Comparison of ENCODE assay signal across 8 mouse cellular contexts in genomic region chr4:43441639-43442038, GRCm38 (mm10). TPM values are rescaled to one million over a fixed set of nuclear protein-coding genes. Genes with fewer than 3 reads are reported as not detected.
A peak's percentile ranks its signal among the peaks of the same experiment; 100 is the strongest.
DNase-seq lines count a peak whose midpoint lies in the region; ATAC-seq and TF ChIP-seq lines count a peak whose summit lies in the region.

Gene Tesk1, plus strand, starts transcription at chr4:43441939.

- H3K36me3 ChIP-seq in heart, embryonic 14.5 days (ENCODE audit: control insufficient read depth, insufficient read depth, low read length) = peaks cover 20% of the 10 kb centered on the region

- H3K27me3 ChIP-seq in heart, embryonic 14.5 days (ENCODE audit: control insufficient read depth, insufficient read depth, low read length) = no peaks in the 10 kb centered on the region

- H3K4me1 ChIP-seq in brown adipose tissue, adult 24 weeks (ENCODE audit: control insufficient read depth, insufficient read depth, insufficient read length, low read length) = no peaks in the 10 kb centered on the region
- peaks cover 5 to 10% of the 10 kb centered on the region in 2 experiments; a peak in 3 of 4 replicates for H3K4me1 ChIP-seq in heart, embryonic 14.5 days (ENCODE audit: control insufficient read depth in 2 of 2, insufficient read depth in 2 of 2, low read length in 2 of 2)
- peaks cover 14% of the 10 kb centered on the region for H3K4me1 ChIP-seq in olfactory bulb, adult 2 months (ENCODE audit: control insufficient read depth, insufficient read depth, low read length)

- no peak for TF ChIP-seq CTCF in left cerebral cortex, adult 2 months (IDR thresholded peaks at IDR 0.05)
- TF ChIP-seq CTCF in olfactory bulb, adult 2 months (IDR thresholded peaks at IDR 0.05; ENCODE audit: insufficient read depth, low read depth, low read length) = no peak

- peak within 1 kb of the TSS; percentile 95 for H3K9ac ChIP-seq in heart, embryonic 14.5 days (ENCODE audit: low read length)

- TF ChIP-seq POLR2A in olfactory bulb, adult 2 months (IDR thresholded peaks at IDR 0.05; ENCODE audit: insufficient read depth, low read depth, low read length) = no peak

- no peak for DNase-seq in left cerebral cortex, adult 2 months (ENCODE audit: extremely low spot score in 1 of 2, low spot score in 2 of 2)
- DNase-seq in left cerebral cortex, adult 9 months (ENCODE audit: low spot score in 2 of 2) = no peak
- no peak for DNase-seq in left cerebral cortex, postnatal 36 days (ENCODE audit: low spot score in 2 of 2)
- DNase-seq in frontal cortex, postnatal 14 days (ENCODE audit: low spot score in 2 of 2) = no peak

- no peaks in the 10 kb centered on the region for H3K9me3 ChIP-seq in heart, embryonic 14.5 days (ENCODE audit: control insufficient read depth, low read length)

- H3K4me2 ChIP-seq in heart, embryonic 14.5 days (ENCODE audit: low read length) = peak within 1 kb of the TSS; percentile 87

- ATAC-seq in heart, embryonic 14.5 days (ENCODE audit: insufficient number of reproducible peaks, insufficient read depth, low FRiP score, low read depth) = no peak
- ATAC-seq in cerebellum, adult (ENCODE audit: insufficient number of reproducible peaks, low FRiP score, low TSS enrichment) = no peak

- peak within 1 kb of the TSS; percentile 82 for H3K4me3 ChIP-seq in left cerebral cortex, adult 2 months
- peak within 1 kb of the TSS; percentile 66 for H3K4me3 ChIP-seq in brown adipose tissue, adult 24 weeks (ENCODE audit: insufficient read depth, low read depth, low read length)
- H3K4me3 ChIP-seq in heart, embryonic 14.5 days (ENCODE audit: control insufficient read depth in 1 of 2, insufficient read depth in 1 of 2, low read depth in 1 of 2, low read length in 2 of 2) = peak within 1 kb of the TSS; percentile 91 to 94
- H3K4me3 ChIP-seq in olfactory bulb, adult 2 months (ENCODE audit: insufficient read depth, low read depth, low read length) = peak within 1 kb of the TSS; percentile 79

- intact Hi-C loops in left cerebral cortex, adult 2 months (cut with DNase I) = loop anchor here (1.0 to 5.0 kb wide), 6 partner anchors 37 to 271 kb away; partner anchors contain the start of genes Creb3, Gba2, Hint2 and Olfr71
- intact Hi-C loops in left cerebral cortex, postnatal 36 days (cut with DNase I) = loop anchor here (1.0 to 2.0 kb wide), 3 partner anchors 37 to 121 kb away; partner anchors contain the start of genes Creb3 and Tln1

- WGBS in heart, embryonic 14.5 days = 24% methylated on average over 4 of the region's 4 CpGs
- WGBS in olfactory bulb, adult 2 months = 15% methylated on average over 4 of the region's 4 CpGs

- peak within 1 kb of the TSS; percentile 94 for H3K27ac ChIP-seq in left cerebral cortex, adult 2 months
- peak within 1 kb of the TSS; percentile 78 for H3K27ac ChIP-seq in brown adipose tissue, adult 24 weeks (replicated peaks; ENCODE audit: low read depth, low read length)
- peak within 1 kb of the TSS; percentile 95 to 97 for H3K27ac ChIP-seq in heart, embryonic 14.5 days (replicated peaks in 1 of 2; ENCODE audit: control insufficient read depth in 1 of 2, insufficient read depth in 1 of 2, low read depth in 2 of 2, low read length in 2 of 2)
- H3K27ac ChIP-seq in olfactory bulb, adult 2 months (ENCODE audit: insufficient read depth, low read depth, low read length) = peak within 1 kb of the TSS; percentile 96

RNA-seq across cellular contexts. Expression of gene Tesk1, which starts in this region (rescaled TPM):
- total RNA-seq in left cerebral cortex, adult 2 months (2021) = 100 to 1,000 TPM; 102 to 103 TPM
- 33.8 and 37.9 TPM in 2 replicates for polyA plus RNA-seq in brown adipose tissue, adult 24 weeks (2012; ENCODE audit: insufficient read depth, insufficient read length, missing spikeins)
- 8.9 and 9.4 TPM in 2 replicates for polyA plus RNA-seq in heart, embryonic 14.5 days (2014; fragmentation: Nextera tagmentation; extraction: Ambion mirVana)
- 10 to 100 TPM; 87.8 to 92.9 TPM for total RNA-seq in left cerebral cortex, postnatal 36 days (2021)
- not detected in 2 replicates for polyA plus RNA-seq in olfactory bulb, adult 2 months (2012; ENCODE audit: insufficient read depth, insufficient read length, low replicate concordance, missing spikeins)
